Mouse (Mus musculus) left cerebral cortex, postnatal 25 days (tissue): ENCODE data around the gene Mcam. TPM values are rescaled to one million over a fixed set of nuclear protein-coding genes. Genes with fewer than 3 reads are reported as not detected.

Experiments
- DNase-seq, 2 experiments: peaks; one replicate each; pipeline ENCODE4 v3.0.0; 2022; ENCODE audit warnings: low spot score in 2 of 2, mixed read lengths in 1 of 2
- intact Hi-C: fragments of 180-260 bp; cut with DNase I; formaldehyde crosslinking; loops from one replicate; pipeline ENCODE4 v1.15.1; 2025
- total RNA-seq, 2 experiments: library from RNA; stranded (reverse); gene quantifications; 2 replicates each; pipeline ENCODE4 v1.2.3; 2021

Gene Mcam
- total RNA-seq = 10 to 100 TPM; 13.2 to 14.8 TPM

- DNase-seq = peak; percentile 27 to 36
- intact Hi-C loops = loop anchor here (5.0 kb wide), 1 partner anchor 113 kb away; no protein-coding TSS in a partner anchor
Observed at GRCm38 (mm10) chr9:44134101-44134850, at the start of gene Mcam. TSS of gene Mcam (plus strand) at chr9:44134469.

DNA sequence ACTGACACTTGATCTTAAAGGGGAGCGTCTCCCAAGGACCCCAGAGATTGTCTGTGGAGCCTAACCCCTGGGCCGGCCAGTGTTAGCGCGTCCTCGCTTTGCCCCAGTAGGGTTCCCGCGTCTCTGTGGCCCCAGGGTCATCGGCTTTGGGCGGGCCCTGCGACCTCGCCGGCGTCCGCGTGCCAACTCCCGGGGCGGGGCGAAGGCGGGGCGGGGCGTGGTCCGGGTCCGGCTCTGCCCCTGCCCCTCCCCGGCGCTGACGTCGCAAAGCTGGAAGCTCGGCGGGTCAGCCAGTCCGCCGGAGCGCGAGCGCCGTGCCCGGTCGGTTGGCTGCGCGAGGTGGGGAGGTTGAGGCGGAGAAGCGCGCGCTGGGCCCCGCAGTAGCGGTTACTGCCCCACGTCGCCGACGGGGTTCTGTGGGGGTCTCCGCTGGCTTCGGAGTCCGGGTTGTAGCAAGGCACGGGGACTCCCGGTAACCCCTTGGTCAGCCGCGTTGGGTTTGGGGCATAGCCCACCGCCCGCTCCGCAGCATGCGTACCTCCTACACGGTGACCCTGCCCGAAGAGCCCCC, 49.5 kb upstream of the Mcam start:
- DNase-seq = peak; percentile 92 to 93
- intact Hi-C loops = loop anchor here (5.0 kb wide), 1 partner anchor 537 kb away; no protein-coding TSS in a partner anchor

- intact Hi-C loops = no loop called here
- DNase-seq = no peak
Observed at GRCm38 (mm10) chr9:44085276-44085675, 49.0 kb upstream of the Mcam start.

DNA sequence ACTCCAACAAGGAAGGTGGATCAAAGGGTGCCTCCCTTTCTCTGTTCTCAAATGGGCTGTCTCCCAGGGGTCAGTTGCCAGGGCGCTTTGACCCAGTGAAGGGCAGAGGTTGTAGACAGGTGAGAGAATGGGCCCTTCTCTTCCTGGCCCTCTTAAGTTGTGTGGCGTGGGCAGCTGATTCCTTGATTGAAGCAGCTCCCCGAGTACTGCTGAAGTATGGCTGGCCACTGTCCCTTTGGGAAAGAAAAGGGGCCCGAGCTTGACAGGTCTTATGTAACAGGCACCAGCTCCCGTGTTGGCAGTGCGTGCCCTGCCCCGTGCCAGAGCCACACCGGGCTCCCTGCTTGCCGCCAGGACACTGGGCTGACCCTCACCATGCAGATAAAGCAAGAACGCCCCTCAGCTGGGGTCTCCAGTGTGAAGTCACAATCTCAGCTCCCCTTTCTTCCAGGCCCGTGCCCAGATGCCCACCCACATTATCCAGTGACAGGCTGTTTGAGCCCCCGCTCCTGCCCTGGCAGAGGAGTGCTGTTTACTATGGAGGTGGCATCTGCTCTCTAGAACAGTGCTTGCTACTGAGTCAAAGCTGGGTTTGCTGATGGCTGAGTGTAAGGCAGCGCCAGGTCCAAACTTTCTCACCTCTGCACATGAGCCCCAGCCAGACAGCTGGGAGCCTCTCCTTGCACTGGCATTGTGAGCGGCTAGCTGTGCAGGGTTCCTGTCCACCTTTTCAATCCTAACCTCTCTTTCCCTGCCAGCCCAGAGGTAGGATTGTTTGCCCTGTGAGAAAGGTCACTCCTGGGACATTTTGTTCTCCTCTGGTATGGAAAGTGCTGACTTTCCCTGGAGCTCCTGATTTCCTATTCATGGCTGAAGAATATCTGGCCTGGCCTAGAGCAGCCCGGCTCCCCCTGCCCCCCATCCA, 48.3 kb upstream of the Mcam start:
- peak; percentile 73 to 86 for DNase-seq
- intact Hi-C loops = loop anchor here (2.0 kb wide), 1 partner anchor 19 kb away; the partner anchor contains the start of gene Usp2

GRCm38 (mm10) chr9:44086960-44087359, 47.3 kb upstream of the Mcam start:
- intact Hi-C loops = loop anchor here (2.0 kb wide), 1 partner anchor 20 kb away; the partner anchor contains the start of gene Usp2
- no peak for DNase-seq

DNA sequence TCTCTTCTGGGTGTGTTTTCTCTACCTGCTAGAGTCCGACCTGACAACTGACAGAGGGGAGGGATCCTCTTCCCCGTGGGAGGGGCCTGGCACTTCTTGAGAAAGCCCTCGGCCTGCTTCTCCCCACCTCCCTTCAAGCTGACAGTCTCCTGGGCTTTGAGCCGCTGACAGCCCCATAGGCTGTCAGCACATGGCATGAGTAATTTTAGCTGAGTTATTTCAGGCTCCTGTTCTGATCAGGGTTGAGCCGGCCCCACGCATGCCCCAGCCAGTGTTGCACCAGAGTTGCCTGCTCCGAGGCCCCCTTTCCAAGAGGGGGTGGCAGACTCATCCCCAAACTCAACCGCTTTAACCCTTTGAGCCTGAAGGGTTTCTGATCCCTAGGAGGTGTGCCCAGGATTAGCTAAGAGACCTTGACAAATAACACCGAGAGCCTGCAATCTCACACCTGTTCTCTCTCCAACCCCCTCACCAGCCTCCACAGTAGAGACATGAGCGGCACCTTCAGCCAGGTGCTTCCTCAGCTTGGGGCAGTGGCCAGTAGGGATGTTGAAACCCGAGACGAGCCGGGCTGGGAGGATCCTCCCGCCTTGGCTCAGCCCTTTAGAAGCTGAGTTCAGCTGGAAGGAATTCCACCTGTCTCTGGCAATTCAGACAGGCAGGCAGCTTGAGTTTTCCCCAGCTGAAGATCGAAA, 46.4 kb upstream of the Mcam start:
- intact Hi-C loops = loop anchor here (2.0 kb wide), 1 partner anchor 21 kb away; the partner anchor contains the start of gene Usp2
- peak; percentile 62 to 89 for DNase-seq

DNA sequence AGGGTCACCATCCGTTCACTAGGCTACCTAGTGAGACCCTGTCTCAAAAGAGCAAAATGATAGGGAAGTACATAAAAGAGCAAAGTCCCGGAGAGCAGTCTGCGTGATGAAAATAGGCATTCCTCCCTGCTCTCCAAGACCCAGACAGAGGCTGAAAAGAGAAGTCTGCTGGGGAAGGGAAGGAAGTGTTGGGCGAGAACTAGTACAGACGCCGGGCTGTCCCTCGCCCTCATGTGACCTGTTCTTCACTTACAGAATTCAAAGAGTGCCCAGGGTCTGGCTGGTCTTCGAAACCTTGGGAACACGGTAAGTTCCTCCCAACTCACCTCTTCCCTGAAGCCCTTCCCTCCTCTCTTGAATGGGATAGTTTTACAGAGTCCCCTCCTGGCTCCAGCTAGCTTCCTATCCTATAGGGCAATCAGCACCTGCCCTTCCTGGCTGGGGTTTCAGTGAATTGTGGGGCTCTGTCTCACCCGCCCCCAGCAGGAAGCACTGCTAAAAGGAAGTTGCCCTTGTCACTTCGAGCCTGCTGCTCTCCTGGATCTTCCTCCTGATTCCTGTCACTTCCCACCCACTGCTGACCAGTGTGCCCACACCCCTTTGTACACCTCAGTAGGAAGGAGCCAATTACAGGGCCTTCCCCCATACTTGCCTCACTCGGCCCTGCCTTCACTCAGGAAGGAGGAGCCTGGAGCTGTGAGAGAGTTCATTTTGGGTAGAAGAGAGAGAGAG, 45.2 kb upstream of the Mcam start:
- peak in 1 of 2 experiments; percentile 56 for DNase-seq
- intact Hi-C loops = no loop called here

DNA sequence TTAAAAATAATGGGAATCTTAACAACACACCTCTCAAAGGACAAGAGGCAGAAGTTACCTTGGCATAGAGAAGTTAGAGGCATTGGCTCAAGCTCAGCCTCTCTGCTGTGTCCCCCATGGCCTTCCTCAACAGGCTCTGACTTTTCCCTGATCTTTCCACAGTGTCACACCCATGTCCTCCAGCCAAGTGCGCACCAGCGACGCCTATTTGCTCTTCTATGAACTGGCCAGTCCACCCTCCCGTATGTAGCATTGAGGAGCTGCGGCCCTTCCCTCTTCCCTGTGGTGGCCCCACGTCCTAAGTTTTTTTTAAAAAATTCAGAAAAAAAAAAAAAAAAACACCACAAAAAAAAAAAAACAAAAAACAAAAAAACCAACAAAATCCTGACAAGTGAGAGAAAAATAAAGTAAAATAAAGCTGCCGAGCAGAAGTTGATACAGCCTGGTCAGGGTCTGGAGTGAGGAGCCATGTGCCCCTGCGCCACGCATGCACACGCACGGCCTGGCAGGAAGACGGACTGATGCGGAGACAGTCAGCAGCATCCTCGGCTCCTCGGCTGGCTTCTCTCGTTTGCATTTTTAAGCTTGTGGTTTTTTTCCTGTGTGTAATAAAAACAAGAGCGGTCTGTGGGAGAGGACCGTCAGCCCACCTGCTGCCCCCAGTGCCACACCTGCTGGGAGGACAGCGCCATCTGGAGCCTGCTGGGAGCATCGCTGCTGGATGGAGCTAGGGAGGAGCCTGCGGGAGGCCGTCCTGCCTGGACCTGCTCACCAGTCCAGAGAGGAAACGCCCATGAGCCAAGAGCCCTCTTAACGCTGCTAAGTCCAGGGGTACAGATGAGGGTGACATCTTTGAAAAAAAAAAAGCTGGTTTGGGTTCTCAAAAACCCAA, 40.4 kb upstream of the Mcam start:
- intact Hi-C loops = no loop called here
- DNase-seq = peak; percentile 75 to 90

DNA sequence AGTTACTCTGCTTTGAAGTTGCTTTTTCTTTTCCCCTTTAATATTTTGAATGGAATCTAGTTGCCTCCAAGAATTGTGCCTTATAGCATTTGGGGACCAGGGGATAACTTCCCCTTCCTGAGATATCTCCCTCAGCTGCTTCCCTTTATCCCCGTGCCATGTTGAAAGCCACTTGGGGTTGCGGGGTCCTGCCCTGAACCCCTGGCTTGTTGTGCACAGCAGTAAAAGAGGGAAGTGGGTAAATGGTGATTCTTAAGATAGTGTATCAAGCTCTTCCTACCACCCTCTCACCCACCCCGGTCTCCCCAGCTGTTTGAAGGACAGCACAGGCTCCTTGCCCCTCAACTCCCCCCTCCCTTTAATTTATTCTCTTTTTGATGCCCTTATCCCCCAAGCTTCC, 39.5 kb upstream of the Mcam start:
- no peak for DNase-seq
- intact Hi-C loops = no loop called here

DNA sequence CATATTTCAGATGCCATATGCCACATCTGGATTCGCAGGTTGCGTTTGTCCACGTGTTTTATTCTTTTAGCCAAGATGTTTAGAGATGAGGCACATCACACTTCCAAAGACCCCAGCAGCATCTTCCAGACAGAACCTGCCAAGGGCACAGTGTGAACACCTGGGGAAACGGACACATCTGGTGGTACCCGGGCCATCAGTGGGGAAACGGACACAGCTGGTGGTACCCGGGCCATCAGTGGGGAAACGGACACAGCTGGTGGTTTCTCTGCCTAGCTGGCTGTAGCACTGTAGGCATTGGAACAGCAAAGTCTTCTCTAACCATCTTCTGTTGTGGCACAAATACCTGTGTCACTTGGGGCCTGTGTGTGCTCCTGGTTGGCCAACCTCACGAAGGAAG, 38.5 kb upstream of the Mcam start:
- no peak for DNase-seq
- intact Hi-C loops = no loop called here

DNA sequence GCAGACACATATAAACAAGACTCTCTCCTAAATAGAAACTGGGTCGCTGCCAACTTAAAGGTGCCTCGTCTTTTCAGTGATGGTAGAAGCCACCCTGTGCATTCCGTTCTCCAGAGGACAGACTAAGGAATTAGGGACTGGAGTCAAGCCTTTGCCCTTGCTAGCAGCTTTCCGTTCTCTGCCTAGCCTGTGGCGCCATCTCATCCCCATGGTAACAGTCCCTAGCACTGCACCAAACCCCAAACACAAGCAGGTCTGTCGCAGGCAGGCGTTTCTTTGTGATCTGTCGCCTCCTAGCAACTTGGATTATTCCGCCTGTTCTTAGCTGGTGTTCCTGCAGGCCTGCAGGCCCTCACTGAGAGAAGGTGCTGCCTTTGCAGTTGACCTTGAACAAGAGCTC, 37.7 kb upstream of the Mcam start:
- DNase-seq = peak; percentile 65 to 77
- intact Hi-C loops = no loop called here

DNA sequence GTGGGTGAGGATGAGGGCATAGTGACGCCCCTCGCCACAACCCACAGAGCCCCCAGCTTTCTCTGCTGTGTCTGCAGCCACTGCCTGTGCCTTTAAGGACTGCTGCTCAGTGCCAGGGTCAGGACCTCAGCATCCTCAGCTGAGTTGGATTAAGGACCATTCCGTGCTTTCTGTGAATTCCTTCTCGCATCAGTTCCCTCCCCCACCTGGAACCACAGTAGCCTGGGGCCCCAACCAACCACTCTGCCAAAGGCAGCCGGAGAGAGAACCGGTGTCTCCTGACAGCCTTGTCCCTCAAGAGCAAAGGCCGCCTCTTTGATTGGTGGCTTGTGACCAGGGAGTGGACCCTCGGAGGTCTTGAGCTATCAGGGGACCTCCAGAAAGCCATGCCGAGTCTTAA, 32.8 kb upstream of the Mcam start, which contains the start of gene Mfrp:
Mfrp (plus strand) TSS at position 240 of the 400 bp plus-strand sequence.
- DNase-seq = no peak
- intact Hi-C loops = no loop called here

DNA sequence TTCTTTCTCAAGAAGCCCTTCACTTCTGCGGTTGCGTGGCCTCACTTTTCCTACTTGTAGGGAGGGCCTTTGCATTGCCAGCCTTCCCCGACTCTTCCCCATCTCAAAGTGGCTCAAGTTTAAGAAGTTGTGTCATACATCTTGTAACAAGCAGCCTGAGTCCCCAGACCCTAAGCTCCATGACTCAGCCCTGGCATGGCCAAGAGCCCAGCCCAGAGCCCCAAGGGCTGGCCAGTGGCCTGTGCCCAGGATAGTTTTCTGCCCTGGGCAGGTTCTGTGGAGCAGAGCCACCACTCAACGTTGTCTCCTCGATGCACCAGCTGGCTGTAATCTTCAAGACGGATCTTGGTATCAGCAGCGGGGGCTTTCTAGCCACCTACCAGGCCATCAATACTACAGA, 29.4 kb upstream of the Mcam start:
- no peak for DNase-seq
- intact Hi-C loops = loop anchor here (5.0 kb wide), 1 partner anchor 118 kb away; no protein-coding TSS in a partner anchor

DNA sequence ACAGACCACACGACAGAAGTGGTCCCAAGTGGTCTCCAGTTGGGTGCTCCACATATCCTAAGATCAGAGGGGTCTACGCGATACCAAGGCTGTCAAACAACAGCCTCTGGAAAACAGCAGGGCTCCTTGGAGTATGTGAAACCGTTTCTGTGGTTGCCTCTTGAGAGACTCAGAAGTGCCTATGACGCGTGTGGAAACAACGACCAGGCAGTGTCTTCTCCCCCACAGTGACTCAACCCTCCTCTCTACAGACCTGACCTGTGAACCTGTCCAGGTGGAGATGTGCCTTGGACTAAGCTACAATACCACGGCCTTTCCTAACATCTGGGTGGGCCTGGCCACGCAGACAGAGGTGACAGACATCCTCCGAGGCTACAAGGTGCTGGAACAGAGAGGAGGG, 28.5 kb upstream of the Mcam start:
- DNase-seq = no peak
- intact Hi-C loops = loop anchor here (5.0 kb wide), 1 partner anchor 118 kb away; no protein-coding TSS in a partner anchor

DNA sequence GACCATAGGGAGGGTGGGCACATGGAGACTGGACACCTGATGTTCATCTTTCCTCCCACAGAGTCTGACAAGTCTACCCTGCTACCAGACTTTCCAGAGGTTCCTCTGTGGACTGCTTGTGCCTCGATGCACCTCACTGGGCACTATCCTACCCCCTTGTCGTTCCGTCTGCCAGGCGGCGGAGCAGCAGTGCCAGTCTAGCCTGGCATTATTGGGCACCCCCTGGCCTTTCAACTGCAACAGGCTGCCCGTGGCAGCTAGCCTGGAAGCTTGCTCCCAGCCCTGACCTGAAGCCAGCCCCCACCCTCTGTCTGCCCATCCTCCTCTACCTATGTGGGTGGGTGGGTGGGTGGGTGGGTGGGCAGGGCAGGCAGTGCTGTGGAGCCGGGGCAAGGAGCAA, 28.1 kb upstream of the Mcam start:
- DNase-seq = no peak

DNA sequence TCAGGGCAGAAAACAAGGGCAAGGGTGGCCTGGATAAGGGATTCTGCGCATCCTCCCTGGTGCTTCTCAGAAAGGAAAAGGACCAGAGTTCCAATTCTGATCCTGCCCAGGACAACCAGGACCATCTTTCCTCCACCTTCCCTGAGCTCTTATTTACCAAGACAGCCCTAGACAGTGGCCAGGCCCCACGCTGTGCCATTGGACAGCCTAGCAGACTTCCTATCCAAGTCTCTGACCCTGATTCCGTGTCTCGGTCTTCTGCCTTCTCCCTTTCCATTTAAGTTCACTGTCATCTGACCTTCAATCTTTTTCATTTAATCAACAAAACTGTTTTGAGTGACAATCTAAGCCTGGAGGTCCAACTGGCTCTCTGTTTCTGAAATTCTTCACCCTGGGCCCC, 27.7 kb upstream of the Mcam start:
- DNase-seq = no peak
- intact Hi-C loops = loop anchor here (5.0 kb wide), 1 partner anchor 119 kb away; no protein-coding TSS in a partner anchor

More for the DNA sequence above, 28.1 kb upstream of the Mcam start:
- intact Hi-C loops = loop anchor here (5.0 kb wide), 1 partner anchor 119 kb away; no protein-coding TSS in a partner anchor

GRCm38 (mm10) chr9:44107110-44107509, 27.2 kb upstream of the Mcam start, which contains the start of gene C1qtnf5:
TSS of gene C1qtnf5 (plus strand) at chr9:44107245.
- DNase-seq = peak in 1 of 2 experiments; percentile 80
- intact Hi-C loops = loop anchor here (5.0 kb wide), 1 partner anchor 120 kb away; no protein-coding TSS in a partner anchor
